Mouse (Mus musculus) brain, embryonic 14.5 days (tissue): ENCODE measurements at regions not wholly inside any gene's neighbourhood (a gene's known extent, or its start where the extent isn't known, plus 50 kb on each side); places are given as distances from the start of the nearest gene placed in this dataset.

Experiments
- CTCF ChIP-seq: fragments of 200-500 bp; IDR thresholded peaks from 2 replicates; pipeline ENCODE4 v1.5.1; 2012; ENCODE audit warnings: inconsistent platforms, mild to moderate bottlenecking, moderate library complexity, borderline replicate concordance; ENCODE audit not compliant: insufficient read depth, insufficient read length; ENCODE audit errors: extremely low read depth
- POLR2A ChIP-seq: fragments of 200-500 bp; IDR thresholded peaks from 2 replicates; pipeline ENCODE4 v1.6.1; 2012; ENCODE audit warnings: mild to moderate bottlenecking, inconsistent platforms, borderline replicate concordance; ENCODE audit not compliant: poor library complexity, insufficient read depth, insufficient read length, severe bottlenecking; ENCODE audit errors: extremely low read depth

DNA sequence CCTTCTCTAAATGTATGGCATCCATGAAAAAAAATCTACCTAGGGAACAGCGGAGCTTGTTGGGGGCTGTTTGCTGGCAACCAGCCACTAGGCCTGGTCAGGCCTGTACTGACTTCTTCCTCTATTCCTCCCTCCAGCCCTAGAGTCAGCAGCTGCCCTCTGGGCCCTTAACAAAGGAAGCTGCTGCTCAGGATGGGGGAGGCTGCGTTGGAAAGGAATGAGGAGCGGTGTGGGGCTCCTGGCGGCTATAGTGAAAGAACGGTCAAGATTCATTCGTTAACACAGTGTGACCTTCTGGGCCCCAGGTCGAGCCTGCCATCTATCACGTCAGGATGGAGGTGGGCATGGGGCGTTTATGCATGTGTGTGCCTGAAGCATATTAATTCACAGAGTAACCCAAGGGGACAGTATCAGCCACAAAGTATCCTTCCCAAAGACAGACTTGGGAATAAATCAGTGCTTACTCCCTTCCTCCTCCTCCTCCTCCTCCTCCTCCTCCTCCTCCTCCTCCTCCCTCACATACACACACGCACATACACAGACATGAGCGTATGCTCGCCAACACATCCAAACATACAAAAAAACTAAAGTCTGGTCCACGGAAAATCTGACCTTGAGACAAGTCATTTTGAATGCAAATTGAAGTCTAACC lies 202.6 kb downstream of the Sox11 start:
- no peak for TF ChIP-seq CTCF
- TF ChIP-seq POLR2A: no peak
